Mouse (Mus musculus) layer of hippocampus, postnatal 10 days (tissue): ENCODE results near the gene Dusp18. TPM values are rescaled to one million over a fixed set of nuclear protein-coding genes. Genes with fewer than 3 reads are reported as not detected.

Source experiments
- DNase-seq, 2 experiments: peaks; one replicate each; pipeline ENCODE4 v3.0.0; 2021; ENCODE audit warnings: low spot score in 2 of 2
- long read RNA-seq: library from polyadenylated mRNA; stranded (forward); transcript quantifications from one replicate; pipeline ENCODE4 v2.0.0, GENCODE M21; 2023
- total RNA-seq, 2 experiments: library from RNA; stranded (reverse); gene quantifications; 2 replicates each; pipeline ENCODE4 v1.2.3; 2021

Dusp18 gene
- total RNA-seq, result 10 to 100 TPM; 19.8 to 22.6 TPM
- long read RNA-seq, full-length matches to known transcripts, result 4 of 7 reads
- long read RNA-seq, partial matches to known transcripts, result 0 of 7 reads
- long read RNA-seq, other reads (novel, unspliced or antisense), result 3 of 7 reads

GRCm38 (mm10) chr11:3894406-3895281 lies at the start of gene Dusp18, which contains the start of gene 4921536K21Rik:
Gene Dusp18 (plus strand): TSS chr11:3895240.
Gene 4921536K21Rik (minus strand): TSS chr11:3895098.
- peak; percentile 92 to 95 for DNase-seq

- DNase-seq, result peak in 1 of 2 experiments; percentile 8
These were observed 48.7 kb upstream of the Dusp18 start for GRCm38 (mm10) chr11:3846351-3846750.

GRCm38 (mm10) chr11:3849469-3850314 lies 45.3 kb upstream of the Dusp18 start:
- peak in 1 of 2 experiments; percentile 18 for DNase-seq

GRCm38 (mm10) chr11:3850315-3850614 lies 44.8 kb upstream of the Dusp18 start:
- no peak for DNase-seq

- peak in 1 of 2 experiments; percentile 8 for DNase-seq
These were observed 44.2 kb upstream of the Dusp18 start for GRCm38 (mm10) chr11:3850746-3851277.

GRCm38 (mm10) chr11:3851872-3852271 lies 43.2 kb upstream of the Dusp18 start:
- DNase-seq, result no peak

- DNase-seq, result no peak
These were observed 42.0 kb upstream of the Dusp18 start for GRCm38 (mm10) chr11:3853031-3853430.

- DNase-seq, result peak; percentile 74 to 77
These were observed 41.5 kb upstream of the Dusp18 start for GRCm38 (mm10) chr11:3853481-3854034.

GRCm38 (mm10) chr11:3854156-3854555 lies 40.9 kb upstream of the Dusp18 start:
- DNase-seq, result no peak

GRCm38 (mm10) chr11:3855846-3856245 lies 39.2 kb upstream of the Dusp18 start:
- DNase-seq, result peak in 1 of 2 experiments; percentile 10

- no peak for DNase-seq
These were observed 37.1 kb upstream of the Dusp18 start for GRCm38 (mm10) chr11:3857902-3858301.

- DNase-seq, result no peak
These were observed 35.3 kb upstream of the Dusp18 start for GRCm38 (mm10) chr11:3859778-3860177.

- DNase-seq, result no peak
These were observed 34.7 kb upstream of the Dusp18 start for GRCm38 (mm10) chr11:3860361-3860760.

- no peak for DNase-seq
These were observed 32.2 kb upstream of the Dusp18 start for GRCm38 (mm10) chr11:3862661-3863453.

- peak; percentile 75 to 80 for DNase-seq
These were observed 31.5 kb upstream of the Dusp18 start, which contains the start of gene Osbp2 for GRCm38 (mm10) chr11:3863454-3864112. Gene Osbp2 (minus strand): TSS chr11:3863903.

- DNase-seq, result no peak
These were observed 30.7 kb upstream of the Dusp18 start for GRCm38 (mm10) chr11:3864343-3864742.

GRCm38 (mm10) chr11:3876419-3876818 lies 18.6 kb upstream of the Dusp18 start:
- no peak for DNase-seq

GRCm38 (mm10) chr11:3878660-3879059 lies 16.4 kb upstream of the Dusp18 start:
- DNase-seq, result no peak

- DNase-seq, result peak; percentile 78
These were observed 15.2 kb upstream of the Dusp18 start for GRCm38 (mm10) chr11:3879836-3880235.

- DNase-seq, result no peak
These were observed 11.3 kb upstream of the Dusp18 start for GRCm38 (mm10) chr11:3883711-3884110.
